Mouse (Mus musculus): ENCODE measurements around the gene B3gat3. TPM values are rescaled to one million over a fixed set of nuclear protein-coding genes. Genes with fewer than 3 reads are reported as not detected.

Gene B3gat3
- polyA plus RNA-seq, 1 experiment from 2014 or later: 20.5 TPM

Small RNAs within 50 kb of the gene (microRNA-seq; reads per million reads assigned to microRNA genes)
- gene Mir5136: not detected

Other genes with a start within 250 kb of the B3gat3 start
- gene Slc3a2, start 197.0 kb upstream of the B3gat3 start, polyA plus RNA-seq (2015; fragmentation: Nextera tagmentation; extraction: Ambion mirVana): 133 and 137 TPM in 2 replicates
- gene Wdr74, start 184.5 kb upstream of the B3gat3 start, polyA plus RNA-seq (2015; fragmentation: Nextera tagmentation; extraction: Ambion mirVana): 40.0 and 48.3 TPM in 2 replicates
- gene 1700092M07Rik, start 179.7 kb upstream of the B3gat3 start, polyA plus RNA-seq (2015; fragmentation: Nextera tagmentation; extraction: Ambion mirVana): 0.45 and 0.63 TPM in 2 replicates
- 57.8 and 59.8 TPM in 2 replicates for gene Stx5a, start 179.0 kb upstream of the B3gat3 start, polyA plus RNA-seq (2015; fragmentation: Nextera tagmentation; extraction: Ambion mirVana)
- 77.8 and 87.7 TPM in 2 replicates for gene Nxf1, start 163.3 kb upstream of the B3gat3 start, polyA plus RNA-seq (2015; fragmentation: Nextera tagmentation; extraction: Ambion mirVana)
- gene Tmem223, start 149.4 kb upstream of the B3gat3 start, polyA plus RNA-seq (2015; fragmentation: Nextera tagmentation; extraction: Ambion mirVana): 48.1 and 50.9 TPM in 2 replicates
- 90.9 and 93.7 TPM in 2 replicates for gene Tmem179b, start 145.9 kb upstream of the B3gat3 start, polyA plus RNA-seq (2015; fragmentation: Nextera tagmentation; extraction: Ambion mirVana)
- gene Taf6l, start 134.0 kb upstream of the B3gat3 start, polyA plus RNA-seq (2015; fragmentation: Nextera tagmentation; extraction: Ambion mirVana): 10.0 and 11.0 TPM in 2 replicates
- gene Polr2g, start 121.8 kb upstream of the B3gat3 start, polyA plus RNA-seq (2015; fragmentation: Nextera tagmentation; extraction: Ambion mirVana): 56.4 and 64.8 TPM in 2 replicates
- gene Zbtb3, start 117.8 kb upstream of the B3gat3 start, polyA plus RNA-seq (2015; fragmentation: Nextera tagmentation; extraction: Ambion mirVana): 1.0 and 1.5 TPM in 2 replicates
- gene Ttc9c, start 101.0 kb upstream of the B3gat3 start, polyA plus RNA-seq (2015; fragmentation: Nextera tagmentation; extraction: Ambion mirVana): 21.6 and 22.9 TPM in 2 replicates
- gene Hnrnpul2, start 100.4 kb upstream of the B3gat3 start, polyA plus RNA-seq (2015; fragmentation: Nextera tagmentation; extraction: Ambion mirVana): 1.8 and 2.1 TPM in 2 replicates
- gene AC129217.1, start 90.6 kb upstream of the B3gat3 start, polyA plus RNA-seq (2015; fragmentation: Nextera tagmentation; extraction: Ambion mirVana): not detected in 2 replicates
- gene Bscl2, start 82.9 kb upstream of the B3gat3 start, polyA plus RNA-seq (2015; fragmentation: Nextera tagmentation; extraction: Ambion mirVana): 27.1 and 29.3 TPM in 2 replicates
- gene Gng3, start 81.2 kb upstream of the B3gat3 start, polyA plus RNA-seq (2015; fragmentation: Nextera tagmentation; extraction: Ambion mirVana): 0.22 and 0.51 TPM in 2 replicates
- 0.06 and 0.35 TPM in 2 replicates for gene Lrrn4cl, start 69.6 kb upstream of the B3gat3 start, polyA plus RNA-seq (2015; fragmentation: Nextera tagmentation; extraction: Ambion mirVana)
- 90.5 and 92.7 TPM in 2 replicates for gene Ubxn1, start 48.9 kb upstream of the B3gat3 start, polyA plus RNA-seq (2015; fragmentation: Nextera tagmentation; extraction: Ambion mirVana)
- gene Uqcc3, start 39.5 kb upstream of the B3gat3 start, polyA plus RNA-seq (2015; fragmentation: Nextera tagmentation; extraction: Ambion mirVana): 27.9 and 29.6 TPM in 2 replicates
- 29.6 and 41.8 TPM in 2 replicates for gene Lbhd1, start 36.6 kb upstream of the B3gat3 start, polyA plus RNA-seq (2015; fragmentation: Nextera tagmentation; extraction: Ambion mirVana)
- not detected in 2 replicates for gene Gm49403, start 36.4 kb upstream of the B3gat3 start, polyA plus RNA-seq (2015; fragmentation: Nextera tagmentation; extraction: Ambion mirVana)
- 38.6 and 43.2 TPM in 2 replicates for gene 1810009A15Rik, start 31.5 kb upstream of the B3gat3 start, polyA plus RNA-seq (2015; fragmentation: Nextera tagmentation; extraction: Ambion mirVana)
- gene Gm49416, start 31.4 kb upstream of the B3gat3 start, polyA plus RNA-seq (2015; fragmentation: Nextera tagmentation; extraction: Ambion mirVana): not detected in 2 replicates
- gene Ints5, start 27.4 kb upstream of the B3gat3 start, polyA plus RNA-seq (2015; fragmentation: Nextera tagmentation; extraction: Ambion mirVana): 18.3 and 21.1 TPM in 2 replicates
- gene Ganab, start 22.3 kb upstream of the B3gat3 start, polyA plus RNA-seq (2015; fragmentation: Nextera tagmentation; extraction: Ambion mirVana): 50.3 and 50.8 TPM in 2 replicates
- 2.4 and 2.6 TPM in 2 replicates for gene Rom1, start 9.0 kb downstream of the B3gat3 start, polyA plus RNA-seq (2015; fragmentation: Nextera tagmentation; extraction: Ambion mirVana)
- 11.4 and 12.8 TPM in 2 replicates for gene Eml3, start 9.2 kb downstream of the B3gat3 start, polyA plus RNA-seq (2015; fragmentation: Nextera tagmentation; extraction: Ambion mirVana)
- gene Mta2, start 21.5 kb downstream of the B3gat3 start, polyA plus RNA-seq (2015; fragmentation: Nextera tagmentation; extraction: Ambion mirVana): 73.9 and 82.3 TPM in 2 replicates
- gene Tut1, start 33.5 kb downstream of the B3gat3 start, polyA plus RNA-seq (2015; fragmentation: Nextera tagmentation; extraction: Ambion mirVana): 12.6 and 12.9 TPM in 2 replicates
- 153 and 172 TPM in 2 replicates for gene Eef1g, start 46.7 kb downstream of the B3gat3 start, polyA plus RNA-seq (2015; fragmentation: Nextera tagmentation; extraction: Ambion mirVana)
- gene Ahnak, start 68.9 kb downstream of the B3gat3 start, polyA plus RNA-seq (2015; fragmentation: Nextera tagmentation; extraction: Ambion mirVana): 3.1 TPM in 2 replicates
- gene Scgb1a1, start 167.6 kb downstream of the B3gat3 start, polyA plus RNA-seq (2015; fragmentation: Nextera tagmentation; extraction: Ambion mirVana): not detected in 2 replicates
- gene Asrgl1, start 215.3 kb downstream of the B3gat3 start, polyA plus RNA-seq (2015; fragmentation: Nextera tagmentation; extraction: Ambion mirVana): 6.4 and 8.0 TPM in 2 replicates